Mouse (Mus musculus) neutrophil, adult 5-6 weeks (primary cell): ENCODE measurements around the gene Gm47969. TPM values are rescaled to one million over a fixed set of nuclear protein-coding genes. Genes with fewer than 3 reads are reported as not detected.
"Not testable (repeated sequence)": the region's sequence is repeated elsewhere in the genome, so short reads cannot be mapped to it uniquely, and the experiment has no call there.

Experiments used
- ATAC-seq: fragments of 151-379, 151-347 bp; 2 replicates; pipeline ENCODE4 v1.8.0; 2017; ENCODE audit warnings: mild to moderate bottlenecking, moderate TSS enrichment; ENCODE audit not compliant: insufficient number of reproducible peaks, poor library complexity, low FRiP score, severe bottlenecking; ENCODE audit errors: extremely low read depth
- total RNA-seq: library from RNA; stranded (forward); fragments of 200-1000 nt; gene quantifications from 2 replicates; pipeline ENCODE4 v1.2.3, GENCODE M21; 2017

Gm47969 gene
- total RNA-seq, result not detected in 2 replicates

DNA sequence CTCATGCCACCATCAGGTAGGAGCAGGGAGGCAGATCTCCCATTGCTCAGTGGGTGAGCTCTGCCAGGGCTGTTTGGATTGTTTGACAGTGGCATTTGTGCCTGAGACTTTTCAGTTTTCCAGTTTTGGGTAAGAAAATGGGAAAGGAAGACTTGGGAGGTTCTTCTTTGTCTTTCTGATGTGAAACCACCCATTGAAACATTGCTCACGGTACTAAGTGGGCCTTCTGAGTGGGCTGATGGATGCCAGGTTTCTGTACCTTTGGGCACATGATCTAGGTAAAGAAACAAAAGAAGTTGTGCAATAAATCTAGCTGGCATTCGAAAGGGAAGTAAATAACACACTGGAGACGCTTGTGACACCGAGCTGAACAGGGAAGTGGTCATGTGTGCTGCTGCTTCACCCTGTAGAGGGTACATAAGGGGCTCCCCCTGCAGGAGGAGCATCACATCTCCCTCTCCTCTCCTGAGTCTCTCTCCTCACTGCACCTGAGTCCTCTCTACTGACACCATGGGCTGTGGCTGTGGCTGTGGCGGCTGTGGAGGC lies at the start of gene Gm47969:
Gene Gm47969, plus strand, starts transcription at position 51 of the 546 bp plus-strand sequence.
- no peak for ATAC-seq

- not testable (repeated sequence) for ATAC-seq
These were observed 44.4 kb upstream of the Gm47969 start, which contains the start of gene Gm47959 for GRCm38 (mm10) chr1:83000306-83000705. Gene Gm47959 (plus strand): TSS chr1:83000548.

GRCm38 (mm10) chr1:83006218-83007179 lies 38.2 kb upstream of the Gm47969 start:
- no peak for ATAC-seq

GRCm38 (mm10) chr1:83007471-83007870 lies 37.3 kb upstream of the Gm47969 start:
- no peak for ATAC-seq

DNA sequence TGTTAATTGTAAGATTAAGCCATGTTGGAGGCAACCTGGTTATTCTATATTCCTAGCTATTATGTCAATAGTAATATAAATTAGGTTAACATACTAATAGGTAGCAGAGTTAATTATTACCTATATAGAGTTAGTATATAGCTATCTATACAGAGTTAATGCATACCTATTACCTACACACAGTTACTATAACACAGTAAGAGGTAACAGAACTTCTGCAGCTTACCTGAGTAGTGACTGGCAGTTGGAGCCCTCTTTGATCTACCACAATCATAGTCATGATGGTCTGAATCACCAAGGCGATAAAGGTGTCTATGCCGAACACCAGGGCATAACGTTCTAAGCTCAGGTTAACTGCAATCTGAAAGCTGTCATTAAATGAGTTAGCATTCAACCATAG lies 30.3 kb upstream of the Gm47969 start:
- no peak for ATAC-seq

DNA sequence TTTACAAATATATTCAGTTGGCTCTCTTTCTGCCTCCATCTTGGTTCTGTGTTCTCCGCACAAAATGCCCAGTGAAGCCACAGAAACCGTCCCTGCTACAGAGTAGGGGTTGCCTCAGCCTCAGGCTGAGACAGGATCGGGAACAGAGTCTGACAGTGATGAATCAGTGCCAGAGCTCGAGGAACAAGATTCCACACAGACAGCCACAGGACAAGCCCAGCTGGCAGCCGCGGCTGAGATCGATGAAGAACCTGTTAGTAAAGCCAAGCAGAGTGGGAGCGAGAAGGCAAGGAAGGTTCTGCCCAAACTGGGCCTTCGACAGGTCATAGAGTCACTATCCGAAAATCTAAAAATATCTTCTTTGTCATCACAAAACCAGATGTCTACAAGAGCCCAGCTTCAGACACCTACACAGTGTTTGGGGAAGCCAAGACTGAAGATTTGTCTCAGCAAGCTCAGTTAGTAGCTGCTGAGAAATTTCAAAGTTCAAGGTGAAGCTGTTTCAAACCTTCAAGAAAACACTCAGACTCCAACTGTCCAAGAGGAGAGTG lies 29.3 kb upstream of the Gm47969 start:
- no peak for ATAC-seq

DNA sequence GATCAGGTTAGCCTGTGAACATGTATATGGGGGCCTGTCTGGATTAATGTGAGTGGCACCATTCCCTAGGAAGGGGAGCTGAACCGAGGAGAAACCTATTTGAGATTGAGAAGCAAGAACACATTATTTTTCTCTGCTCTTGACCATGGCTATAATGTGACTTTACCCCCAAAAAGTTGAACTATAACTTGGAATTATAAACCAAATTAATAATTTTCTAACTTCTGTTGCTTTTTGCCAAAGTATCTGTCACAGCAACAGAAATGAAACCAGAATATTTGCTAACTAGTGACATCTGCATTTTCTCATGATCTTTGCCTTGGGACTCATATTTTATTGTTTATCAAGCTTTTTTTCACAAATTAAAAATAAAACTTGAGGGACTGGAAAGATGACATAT lies 28.2 kb upstream of the Gm47969 start:
- ATAC-seq, result no peak

- no peak for ATAC-seq
These were observed 12.8 kb upstream of the Gm47969 start for GRCm38 (mm10) chr1:83031950-83032349.

- no peak for ATAC-seq
These were observed 12.2 kb upstream of the Gm47969 start for GRCm38 (mm10) chr1:83032508-83032907.

- ATAC-seq, result no peak
These were observed 10.2 kb upstream of the Gm47969 start for GRCm38 (mm10) chr1:83034509-83034908.

GRCm38 (mm10) chr1:83036892-83037667 lies 7.7 kb upstream of the Gm47969 start:
- no peak for ATAC-seq

DNA sequence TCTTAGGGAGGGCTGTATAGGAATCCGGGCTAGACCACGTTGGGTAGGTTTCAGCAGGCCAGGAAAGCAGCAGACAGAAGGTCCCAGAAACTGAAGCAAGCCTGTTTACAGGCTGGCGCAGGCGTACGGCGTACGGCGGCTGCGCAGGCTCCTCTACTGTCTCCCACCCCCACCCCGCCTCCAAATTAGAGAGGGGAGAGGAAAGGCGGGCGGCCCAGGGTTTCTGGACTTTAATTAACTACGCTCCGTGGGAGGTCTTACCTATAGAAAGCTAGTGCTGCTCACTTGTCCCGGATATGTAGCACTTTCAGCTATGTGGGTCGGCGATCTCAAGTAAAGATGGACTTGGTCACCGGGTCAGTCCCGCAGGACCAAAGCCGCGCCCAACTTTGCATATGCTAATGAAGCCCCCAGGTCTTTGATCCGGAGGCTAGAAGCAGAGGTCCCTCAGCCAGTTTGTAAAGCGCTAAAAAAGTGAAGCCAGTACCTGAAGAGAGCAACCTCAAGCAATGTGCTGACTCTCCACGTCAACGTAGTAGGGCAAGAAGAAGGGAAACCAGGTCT lies 6.5 kb upstream of the Gm47969 start, which contains the start of gene Slc19a3:
Gene Slc19a3, minus strand, starts transcription at position 340 of the 564 bp plus-strand sequence.
- ATAC-seq, result no peak

- ATAC-seq, result no peak
These were observed 5.7 kb upstream of the Gm47969 start for GRCm38 (mm10) chr1:83039080-83039479.

DNA sequence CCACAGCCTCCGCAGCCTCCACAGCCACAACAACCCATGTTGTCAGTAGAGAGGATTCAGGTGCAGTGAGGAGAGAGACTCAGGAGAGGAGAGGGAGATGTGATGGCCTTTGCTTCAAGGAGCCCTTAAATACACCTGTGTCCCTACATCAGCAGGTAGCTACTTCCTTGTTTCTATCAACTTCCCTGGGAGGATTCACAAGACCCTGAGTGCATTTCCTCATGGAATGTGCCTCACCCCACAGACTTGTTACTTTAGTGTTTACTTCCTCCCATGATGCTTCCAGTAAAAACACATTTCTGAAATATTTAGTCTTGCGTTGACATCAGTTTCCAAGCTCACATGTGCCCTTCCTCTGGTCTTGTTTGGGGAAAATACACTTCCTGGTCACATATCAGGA lies 2.4 kb upstream of the Gm47969 start, which contains the start of gene Krtap28-10:
Gene Krtap28-10, minus strand, starts transcription at position 101 of the 400 bp plus-strand sequence.
- ATAC-seq, result no peak

DNA sequence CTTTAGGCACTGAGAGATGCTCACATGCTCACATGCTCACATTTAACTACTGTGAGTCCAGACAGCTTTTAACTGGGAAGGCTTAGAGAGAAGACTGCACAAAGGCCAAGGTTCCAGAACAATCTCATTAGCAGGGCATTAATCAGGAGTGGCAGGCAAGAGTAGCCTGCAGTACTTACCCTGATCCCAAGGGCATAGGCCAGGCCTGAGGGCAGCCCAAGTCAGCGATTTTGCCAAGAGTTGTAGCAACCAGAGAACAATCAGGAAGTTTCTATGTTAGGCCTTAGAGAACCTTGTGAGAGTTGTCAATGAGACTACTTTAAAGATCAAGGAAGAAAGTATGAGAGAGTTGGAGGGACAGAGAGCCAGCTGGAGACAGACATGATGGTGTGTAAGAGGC lies 13.7 kb downstream of the Gm47969 start:
- no peak for ATAC-seq

- ATAC-seq, result no peak
These were observed 14.5 kb downstream of the Gm47969 start, which contains the start of gene A030005K14Rik for GRCm38 (mm10) chr1:83059278-83059677. Gene A030005K14Rik (minus strand): TSS chr1:83059378.

DNA sequence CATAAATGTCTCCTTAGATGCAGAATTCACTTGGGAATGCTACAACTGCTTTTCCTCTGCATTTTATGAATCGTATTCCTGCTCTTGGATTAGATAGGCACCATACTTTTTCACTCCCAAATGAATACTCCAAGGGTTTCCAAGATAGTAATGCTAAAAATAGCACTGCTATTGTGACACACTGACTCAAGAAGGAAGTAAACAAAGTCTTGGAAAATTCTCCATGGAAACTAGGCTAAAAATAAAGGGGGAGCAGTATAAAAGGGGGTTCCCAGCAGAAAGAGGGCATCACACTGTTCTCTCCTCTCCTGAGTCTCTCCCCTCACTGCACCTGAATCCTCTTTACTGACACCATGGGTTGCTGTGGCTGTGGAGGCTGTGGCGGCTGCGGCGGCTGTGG lies 15.9 kb downstream of the Gm47969 start, which contains the start of gene Krtap28-13:
Gene Krtap28-13, plus strand, starts transcription at position 288 of the 400 bp plus-strand sequence.
- no peak for ATAC-seq

- no peak for ATAC-seq
These were observed 20.1 kb downstream of the Gm47969 start for GRCm38 (mm10) chr1:83064851-83065250.
